Mouse (Mus musculus): ENCODE results near the gene Carnmt1.

The Carnmt1 gene

GRCm38 (mm10) chr19:18654330-18654729 is 16.2 kb upstream of the Carnmt1 start:
- no peak for DNase-seq (ENCODE audit: low spot score in 2 of 2)

- no peak for DNase-seq (ENCODE audit: low spot score in 2 of 2)
Observed at GRCm38 (mm10) chr19:18654984-18655383, 15.6 kb upstream of the Carnmt1 start.

DNA sequence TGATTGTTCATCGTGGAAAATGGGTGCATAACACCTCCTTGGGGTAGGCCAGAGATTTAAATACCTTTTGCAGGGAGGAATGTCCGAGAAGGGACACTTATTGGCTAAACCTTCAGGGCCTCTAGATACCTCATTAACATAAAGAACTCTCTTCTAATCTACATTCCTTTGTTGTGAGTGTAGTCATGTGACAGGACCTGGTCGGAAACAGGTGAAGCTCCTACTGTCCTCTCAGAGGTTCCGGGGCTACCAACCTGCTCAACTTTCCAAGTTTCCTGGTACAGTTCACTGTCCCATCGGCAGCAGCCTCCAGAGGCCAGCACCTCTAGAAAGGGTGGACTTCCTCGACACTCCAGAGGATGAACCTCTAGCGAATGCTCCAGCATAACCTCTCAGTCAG is 14.6 kb upstream of the Carnmt1 start:
- no peak for DNase-seq (ENCODE audit: low spot score in 2 of 2)

GRCm38 (mm10) chr19:18658473-18658872 is 12.1 kb upstream of the Carnmt1 start:
- no peak for DNase-seq (ENCODE audit: low spot score in 2 of 2)

DNA sequence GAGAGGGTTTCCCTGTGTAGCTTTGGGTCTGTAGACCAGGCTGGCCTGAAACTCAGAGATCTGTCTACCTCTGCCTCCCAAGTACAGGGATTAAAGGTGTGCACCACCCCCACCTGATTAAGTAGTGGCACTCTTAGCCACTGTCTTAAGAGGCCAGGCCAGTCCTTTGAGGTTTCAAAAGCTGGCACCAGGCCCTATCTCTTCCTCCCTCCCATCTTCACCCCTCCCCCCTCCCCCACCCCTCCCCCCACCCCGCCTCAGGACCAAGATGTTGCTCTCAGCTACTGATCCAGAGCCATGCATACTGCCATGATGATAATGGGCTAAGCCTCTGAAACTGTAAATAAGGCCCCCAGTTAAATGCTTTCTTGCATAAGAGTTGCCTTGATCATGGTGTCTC is 11.2 kb upstream of the Carnmt1 start:
- DNase-seq (ENCODE audit: low spot score in 2 of 2): no peak

DNA sequence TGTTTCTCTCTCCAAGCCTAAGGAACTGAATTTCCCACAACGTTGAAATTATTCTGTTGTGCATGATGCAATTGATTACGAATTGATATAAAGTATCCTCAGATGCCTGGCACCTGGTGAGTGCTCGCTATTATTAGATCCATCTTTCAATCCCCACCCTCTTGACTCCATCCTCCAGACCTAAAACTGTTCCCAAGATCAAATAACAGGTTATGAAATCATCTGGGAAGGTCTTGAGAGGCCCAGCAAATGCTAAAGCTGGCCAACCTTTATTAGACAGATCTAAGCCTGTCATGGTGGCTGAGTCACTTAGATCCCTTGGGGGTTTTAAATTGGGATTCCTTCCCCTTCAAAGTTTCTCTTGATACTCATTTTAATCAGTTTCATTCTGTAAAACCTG is 10.1 kb upstream of the Carnmt1 start:
- DNase-seq (ENCODE audit: low spot score in 2 of 2): no peak

DNA sequence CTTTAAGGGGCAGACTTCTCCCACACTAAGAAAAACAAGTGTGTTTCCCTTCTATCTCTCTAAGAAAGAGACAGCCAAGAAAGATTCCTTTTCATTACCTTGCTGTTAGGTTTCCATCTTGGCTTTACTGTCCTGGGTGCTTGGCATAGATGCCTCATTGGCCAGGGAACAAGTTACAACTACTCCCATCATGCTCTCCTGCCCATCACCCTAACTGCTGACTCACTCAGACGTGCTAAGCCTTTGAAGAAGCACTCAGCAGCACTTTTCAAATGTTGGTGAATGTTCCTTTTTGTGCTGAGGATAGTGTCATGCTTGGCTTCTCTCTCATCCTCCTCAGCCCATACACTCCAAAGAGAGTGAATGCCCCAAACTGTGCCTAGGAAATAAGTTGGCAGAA is 8.9 kb upstream of the Carnmt1 start:
- no peak for DNase-seq (ENCODE audit: low spot score in 2 of 2)

GRCm38 (mm10) chr19:18663904-18664303 is 6.7 kb upstream of the Carnmt1 start:
- DNase-seq (ENCODE audit: low spot score in 2 of 2): no peak

DNA sequence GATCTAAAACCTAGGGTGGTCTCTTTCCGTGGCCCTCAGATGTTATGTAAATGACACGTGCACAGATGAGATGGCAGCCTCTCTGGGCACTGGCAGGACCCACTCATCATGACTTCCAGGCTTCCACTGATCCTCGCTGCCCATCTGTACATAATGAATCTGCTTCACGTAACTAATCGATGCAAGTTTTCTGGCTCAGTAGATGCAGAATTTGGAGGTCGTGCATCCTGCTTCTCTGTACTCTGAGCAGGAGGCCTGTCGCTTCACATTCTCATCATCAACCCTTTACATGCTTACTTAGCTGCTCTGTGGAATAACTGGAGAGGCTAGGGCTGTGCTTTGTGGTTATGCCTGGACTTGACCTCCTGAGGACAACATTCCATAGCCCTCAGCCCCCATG is 3.6 kb upstream of the Carnmt1 start:
- DNase-seq (ENCODE audit: low spot score in 2 of 2): no peak

- DNase-seq (ENCODE audit: low spot score in 2 of 2): no peak
Observed at GRCm38 (mm10) chr19:18669551-18669950, 1.0 kb upstream of the Carnmt1 start.

DNA sequence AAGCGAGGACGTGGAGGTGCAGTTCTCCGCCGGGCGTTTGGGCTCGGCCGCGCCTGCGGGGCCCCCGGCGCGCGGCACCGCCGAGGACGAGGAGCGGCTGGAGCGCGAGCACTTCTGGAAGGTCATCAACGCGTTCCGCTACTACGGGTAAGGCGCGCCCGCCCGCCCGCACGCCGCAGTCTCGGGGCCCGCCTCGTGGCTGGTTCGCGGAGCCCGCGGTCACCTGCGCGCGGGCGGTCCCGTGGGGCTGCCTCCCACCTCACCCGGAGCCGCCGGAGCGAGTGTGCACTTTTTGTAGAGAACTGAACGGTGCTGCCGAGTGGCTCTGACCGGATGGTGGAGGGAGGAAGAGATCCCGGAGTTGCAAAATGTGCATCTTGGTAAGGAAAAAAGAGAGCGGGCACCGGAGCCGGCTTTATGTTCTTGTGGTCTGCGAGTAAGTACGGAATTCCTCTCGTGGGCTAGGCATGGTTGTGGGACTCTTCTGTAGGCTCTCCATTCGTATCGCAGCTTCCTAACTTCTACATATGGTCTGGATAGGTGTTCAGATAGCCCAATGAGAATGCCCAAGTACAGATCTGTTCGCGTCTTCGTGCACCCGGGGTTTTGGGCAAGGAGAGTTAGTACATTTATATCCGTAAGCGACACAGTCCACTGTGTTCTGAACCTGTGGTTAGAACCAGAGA is 635 bp downstream of the Carnmt1 start:
- peak in 1 of 2 experiments; percentile 38 for DNase-seq (ENCODE audit: low spot score in 2 of 2)

DNA sequence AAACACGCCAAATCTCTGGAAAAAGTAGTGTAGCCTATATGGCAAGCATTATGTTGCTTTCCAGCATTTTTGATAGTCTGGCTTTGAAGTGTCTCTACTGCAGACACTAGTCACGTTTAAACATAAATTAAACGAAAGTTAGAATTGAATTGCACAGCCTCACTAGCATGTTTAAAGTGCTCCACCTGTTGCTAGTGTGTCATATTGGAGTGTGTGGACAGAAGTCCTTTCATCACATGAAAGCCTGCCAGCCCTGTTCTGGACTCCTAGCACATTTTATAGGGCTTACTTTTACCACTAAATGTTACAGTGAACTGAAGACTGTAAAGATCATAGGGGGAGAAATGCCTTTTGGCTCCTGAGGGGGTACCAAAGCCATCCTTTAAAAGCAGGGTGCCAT is 1.9 kb downstream of the Carnmt1 start:
- DNase-seq (ENCODE audit: low spot score in 2 of 2): no peak

GRCm38 (mm10) chr19:18673116-18673515 is 2.6 kb downstream of the Carnmt1 start:
- DNase-seq (ENCODE audit: low spot score in 2 of 2): no peak

- DNase-seq (ENCODE audit: low spot score in 2 of 2): no peak
Observed at GRCm38 (mm10) chr19:18682142-18682541, 11.6 kb downstream of the Carnmt1 start.

DNA sequence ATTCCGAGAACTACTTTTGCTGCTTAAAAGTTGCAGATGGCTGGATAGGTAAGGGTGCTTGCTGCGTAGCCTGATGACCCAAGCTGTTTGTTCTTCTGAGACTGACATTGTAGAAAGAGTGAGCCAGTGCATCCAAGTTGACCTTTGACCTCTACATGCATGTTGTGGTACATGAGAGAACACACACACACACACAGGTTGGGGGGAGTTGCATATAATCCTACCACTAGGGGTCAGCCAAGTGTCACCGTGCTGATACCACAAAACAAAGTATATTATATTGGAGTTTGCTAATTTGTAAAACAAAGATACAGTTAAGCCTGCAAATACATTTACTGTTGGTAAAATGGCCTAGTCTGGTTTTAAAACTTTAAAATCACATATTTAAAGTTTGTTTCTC is 17.0 kb downstream of the Carnmt1 start:
- DNase-seq (ENCODE audit: low spot score in 2 of 2): no peak

GRCm38 (mm10) chr19:18692176-18692575 is 21.6 kb downstream of the Carnmt1 start:
- no peak for DNase-seq (ENCODE audit: low spot score in 2 of 2)

DNA sequence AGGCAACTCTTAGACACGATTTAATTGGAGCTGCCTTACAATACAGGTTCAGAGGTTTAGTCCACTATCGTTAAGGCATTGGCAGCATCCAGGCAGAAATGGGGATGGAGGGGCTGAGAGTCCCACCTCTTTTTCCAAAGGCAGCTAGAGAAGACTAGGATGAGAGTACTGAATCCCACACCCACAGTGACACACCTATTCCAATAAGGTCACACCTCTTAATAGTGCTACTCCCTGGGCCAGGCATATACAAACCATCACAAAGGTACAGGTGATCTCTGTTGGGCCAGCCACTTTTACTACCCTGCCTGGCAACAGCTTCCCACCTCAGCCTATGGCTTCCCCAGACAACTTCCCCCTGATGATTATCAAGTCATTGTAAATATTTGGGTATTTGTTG is 22.2 kb downstream of the Carnmt1 start:
- no peak for DNase-seq (ENCODE audit: low spot score in 2 of 2)

- no peak for DNase-seq (ENCODE audit: low spot score in 2 of 2)
Observed at GRCm38 (mm10) chr19:18695116-18695515, 24.6 kb downstream of the Carnmt1 start.

DNA sequence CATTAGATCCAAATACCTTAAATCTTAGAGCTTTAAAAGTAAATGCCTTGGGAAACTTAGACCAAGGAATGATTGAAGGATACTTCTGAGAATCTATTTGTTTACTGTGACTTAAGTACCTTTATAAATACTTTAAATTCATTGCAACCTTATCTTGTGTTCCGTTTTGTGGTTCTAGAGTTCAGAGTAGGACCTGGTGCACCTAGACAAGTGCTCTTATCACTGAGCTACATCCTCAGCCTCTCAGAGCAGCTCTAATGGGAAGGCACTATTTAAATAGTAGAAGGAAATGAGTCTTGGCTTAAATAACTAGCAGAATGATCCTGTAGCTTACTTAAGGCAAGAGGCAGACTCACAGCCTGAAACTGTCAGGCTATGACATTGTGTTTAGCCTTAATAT is 25.0 kb downstream of the Carnmt1 start:
- DNase-seq (ENCODE audit: low spot score in 2 of 2): no peak

- no peak for DNase-seq (ENCODE audit: low spot score in 2 of 2)
Observed at GRCm38 (mm10) chr19:18708101-18708500, 37.5 kb downstream of the Carnmt1 start.

DNA sequence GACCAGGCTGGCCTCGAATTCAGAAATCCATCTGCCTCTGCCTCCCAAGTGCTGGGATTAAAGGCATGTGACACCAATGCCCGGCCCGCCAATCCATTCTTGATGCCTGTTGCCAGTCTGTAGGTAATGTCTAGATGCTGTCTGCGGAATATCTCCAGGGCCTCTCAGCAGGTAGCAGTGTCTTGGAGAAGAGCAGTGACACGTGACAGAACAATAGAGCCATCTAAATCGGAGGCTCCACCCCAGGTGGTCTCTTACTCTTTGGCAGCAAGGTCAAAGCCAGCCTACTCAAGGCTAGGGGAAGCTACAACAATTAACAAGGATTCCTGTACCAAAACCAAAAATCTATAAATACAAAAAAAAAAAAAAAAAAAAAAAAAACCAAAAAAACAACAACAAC is 40.3 kb downstream of the Carnmt1 start:
- DNase-seq (ENCODE audit: low spot score in 2 of 2): no peak

GRCm38 (mm10) chr19:18711589-18711988 is 41.0 kb downstream of the Carnmt1 start:
- no peak for DNase-seq (ENCODE audit: low spot score in 2 of 2)

- DNase-seq (ENCODE audit: low spot score in 2 of 2): no peak
Observed at GRCm38 (mm10) chr19:18712153-18712865, 41.7 kb downstream of the Carnmt1 start.

Measured in urinary bladder, postnatal 4 days (tissue).